Mouse (Mus musculus) cortical plate, adult 2 months (tissue): Measurements from ENCODE around the gene Tmem37.

ENCODE experiments used
- CTCF ChIP-seq: fragments of 200-500 bp; IDR thresholded peaks from 2 replicates; pipeline ENCODE4 v1.5.1; 2011; ENCODE audit warnings: mild to moderate bottlenecking, control low read depth, low read length; ENCODE audit not compliant: insufficient read depth; ENCODE audit errors: extremely low read depth
- POLR2A ChIP-seq: fragments of 200-500 bp; IDR thresholded peaks from 2 replicates; pipeline ENCODE4 v1.6.1; 2011; ENCODE audit warnings: mild to moderate bottlenecking, low read length, control low read depth; ENCODE audit not compliant: insufficient read depth; ENCODE audit errors: extremely low read depth

DNA sequence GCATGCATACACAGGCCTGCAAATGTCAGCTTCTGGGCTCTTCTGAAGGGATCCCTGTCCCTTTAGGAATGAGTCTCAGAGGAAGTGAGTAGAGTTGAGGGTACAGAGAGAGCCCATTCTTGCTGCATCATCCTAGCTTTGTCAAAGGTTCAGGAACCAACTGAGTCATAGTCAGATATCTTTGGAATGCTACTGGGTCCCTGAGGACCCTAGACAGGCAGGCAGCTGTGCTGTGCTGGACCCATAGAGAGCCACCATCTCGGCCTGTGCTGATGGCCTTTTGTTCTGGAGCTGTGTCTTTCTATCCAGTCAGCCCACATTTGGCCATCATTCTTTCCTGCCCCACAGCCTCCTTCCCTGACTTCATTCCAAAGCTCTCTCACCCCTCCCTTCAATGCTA is 39.1 kb downstream of the Tmem37 start:
- no peak for TF ChIP-seq CTCF
- TF ChIP-seq POLR2A: no peak
